ENCODE assay signal across 9 mouse cellular contexts in genomic region chr6:135526460-135527160, GRCm38 (mm10).
DNase-seq lines count a peak whose midpoint lies in the region.
"Had no signal": no experiment of that assay in that cellular context is flagged by ENCODE, and none has a peak within 500 bp of the region (broad histone marks: within the 10 kb centered on the region; RNA-seq: fewer than 3 reads in every experiment).

No protein-coding gene starts in this region.

- intact Hi-C loops in gastrocnemius, postnatal 14 days (cut with DNase I; ENCODE audit: low total_unique reads) = no loop called here
- intact Hi-C loops in heart, postnatal 10 days (cut with DNase I) = loop anchor here (5.0 kb wide), 1 partner anchor 301 kb away; no protein-coding TSS in a partner anchor
- intact Hi-C loops in left cerebral cortex, postnatal 25 days (cut with DNase I) = loop anchor here (1.0 to 5.0 kb wide), 5 partner anchors 66 to 301 kb away; no protein-coding TSS in a partner anchor

- DNase-seq in gastrocnemius, postnatal 10 days = peak; percentile 8
- no peak for DNase-seq in gastrocnemius, postnatal 14 days
- DNase-seq in cerebellum, adult 9-11 months = peak; percentile 69
- peak; percentile 20 to 35 for DNase-seq in heart, postnatal 10 days
- DNase-seq in left cerebral cortex, postnatal 25 days (ENCODE audit: low spot score in 2 of 2) = peak; percentile 80 to 93
- no peak for DNase-seq in adrenal gland, postnatal 36 days
- no peak for DNase-seq in adrenal gland, postnatal 10 days
- no peak for DNase-seq in kidney, adult 8-10 months
- DNase-seq: liver, embryonic 13.5 days had no signal

Comparison
In these comparisons a context has a peak if more than half of its experiments do, and no peak if none do; other contexts are left out.
1. DNase-seq: peak in gastrocnemius, postnatal 10 days (single experiment), cerebellum, adult 9-11 months (single experiment), heart, postnatal 10 days (2 of 2) and left cerebral cortex, postnatal 25 days (2 of 2); none in gastrocnemius, postnatal 14 days (single experiment), adrenal gland, postnatal 36 days (0 of 2), adrenal gland, postnatal 10 days (single experiment) and kidney, adult 8-10 months (0 of 2).